Mouse (Mus musculus) urinary bladder, postnatal 10 days (tissue): ENCODE measurements at regions not wholly inside any gene's neighbourhood (a gene's known extent, or its start where the extent isn't known, plus 50 kb on each side); places are given as distances from the start of the nearest gene placed in this dataset.
"Not testable (repeated sequence)": the region's sequence is repeated elsewhere in the genome, so short reads cannot be mapped to it uniquely, and the experiment has no call there.

Experiments
- DNase-seq: peaks from one replicate; pipeline ENCODE4 v3.0.0; 2022; ENCODE audit warnings: low spot score

DNA sequence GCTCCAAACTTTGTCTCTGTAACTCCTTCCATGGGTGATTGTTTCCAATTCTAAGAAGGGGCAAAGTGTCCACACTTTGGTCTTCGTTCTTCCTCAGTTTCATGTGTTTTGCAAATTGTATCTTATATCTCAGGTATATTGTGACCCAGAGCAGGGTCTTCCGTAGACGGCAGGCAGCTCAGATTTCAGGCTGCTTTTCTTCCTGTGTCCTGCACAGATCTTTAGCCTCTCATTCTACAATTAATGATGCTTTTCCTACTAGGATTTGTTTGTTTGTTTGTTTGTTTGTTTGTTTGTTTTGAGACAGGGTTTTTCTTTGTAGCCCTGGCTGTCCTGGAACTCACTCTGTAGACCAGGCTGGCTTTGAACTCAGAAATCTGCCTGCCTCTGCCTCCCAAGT is 69.0 kb upstream of the Cpsf6 start:
- not testable (repeated sequence) for DNase-seq

GRCm38 (mm10) chr10:117447626-117448025 is 67.8 kb upstream of the Cpsf6 start:
- DNase-seq = no peak

DNA sequence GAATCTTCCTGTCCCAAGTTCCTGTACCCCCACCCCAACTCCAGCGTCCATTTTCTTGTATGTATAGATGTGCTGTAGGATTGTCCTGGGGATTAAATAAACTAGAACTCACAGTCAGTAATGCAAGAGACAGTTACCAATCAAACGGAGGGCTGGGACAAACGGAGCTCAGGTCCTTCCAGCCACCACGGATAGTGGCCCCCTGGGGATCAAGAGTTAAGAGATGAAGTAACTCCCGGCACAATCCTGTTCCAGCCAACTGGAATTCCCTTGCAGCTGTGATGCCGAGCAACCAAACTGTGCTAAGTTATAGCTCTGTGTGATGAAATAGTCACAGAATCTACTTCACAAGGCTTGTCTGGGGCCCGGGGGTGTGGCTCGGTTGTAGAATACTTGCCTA is 67.4 kb upstream of the Cpsf6 start:
- DNase-seq = no peak

GRCm38 (mm10) chr10:117446776-117447175 is 67.0 kb upstream of the Cpsf6 start:
- no peak for DNase-seq

GRCm38 (mm10) chr10:117445801-117446490 is 66.1 kb upstream of the Cpsf6 start:
- no peak for DNase-seq

GRCm38 (mm10) chr10:117445181-117445790 is 65.5 kb upstream of the Cpsf6 start:
- no peak for DNase-seq

- DNase-seq = no peak
Observed at GRCm38 (mm10) chr10:117444761-117445160, 64.9 kb upstream of the Cpsf6 start.

GRCm38 (mm10) chr10:117443426-117444350 is 63.9 kb upstream of the Cpsf6 start:
- DNase-seq = no peak

DNA sequence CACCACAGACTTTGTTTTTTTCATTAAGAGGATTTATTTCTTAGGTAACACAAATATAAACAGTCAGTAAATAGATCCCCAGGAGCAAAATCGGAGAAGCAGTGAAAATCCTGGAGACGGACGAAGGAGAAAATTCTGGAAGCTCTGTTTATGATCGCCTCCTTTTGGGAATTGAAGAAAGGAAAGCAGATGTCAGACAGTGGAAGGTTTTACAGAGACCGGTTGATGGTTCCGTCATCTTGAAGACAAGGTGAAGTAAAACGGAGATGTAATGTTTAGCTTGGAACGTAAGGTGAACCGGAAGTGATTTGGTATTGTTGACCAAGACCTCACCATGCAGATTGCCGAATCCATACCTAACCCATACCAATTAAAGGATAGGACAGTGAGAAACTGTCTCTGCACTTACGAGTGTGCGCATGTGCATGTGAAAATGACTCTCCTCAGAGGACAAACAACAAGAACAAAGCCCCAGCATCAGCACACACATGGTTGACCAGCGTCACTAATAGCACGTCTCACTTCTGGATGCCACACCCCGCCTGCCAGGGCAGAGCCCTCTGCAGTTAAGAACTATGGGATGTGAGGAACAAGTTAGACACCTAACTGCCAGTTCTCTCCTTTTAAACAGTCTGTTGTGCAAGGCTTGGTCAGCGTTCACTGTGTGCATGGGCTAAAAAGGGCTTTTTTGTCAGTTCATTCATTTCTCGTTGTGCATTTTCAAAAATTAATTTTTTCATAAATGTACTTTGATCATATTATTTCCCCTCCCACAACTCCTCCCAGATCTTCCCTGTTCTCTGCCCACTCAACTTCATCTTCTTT is 62.4 kb upstream of the Cpsf6 start:
- DNase-seq = no peak

DNA sequence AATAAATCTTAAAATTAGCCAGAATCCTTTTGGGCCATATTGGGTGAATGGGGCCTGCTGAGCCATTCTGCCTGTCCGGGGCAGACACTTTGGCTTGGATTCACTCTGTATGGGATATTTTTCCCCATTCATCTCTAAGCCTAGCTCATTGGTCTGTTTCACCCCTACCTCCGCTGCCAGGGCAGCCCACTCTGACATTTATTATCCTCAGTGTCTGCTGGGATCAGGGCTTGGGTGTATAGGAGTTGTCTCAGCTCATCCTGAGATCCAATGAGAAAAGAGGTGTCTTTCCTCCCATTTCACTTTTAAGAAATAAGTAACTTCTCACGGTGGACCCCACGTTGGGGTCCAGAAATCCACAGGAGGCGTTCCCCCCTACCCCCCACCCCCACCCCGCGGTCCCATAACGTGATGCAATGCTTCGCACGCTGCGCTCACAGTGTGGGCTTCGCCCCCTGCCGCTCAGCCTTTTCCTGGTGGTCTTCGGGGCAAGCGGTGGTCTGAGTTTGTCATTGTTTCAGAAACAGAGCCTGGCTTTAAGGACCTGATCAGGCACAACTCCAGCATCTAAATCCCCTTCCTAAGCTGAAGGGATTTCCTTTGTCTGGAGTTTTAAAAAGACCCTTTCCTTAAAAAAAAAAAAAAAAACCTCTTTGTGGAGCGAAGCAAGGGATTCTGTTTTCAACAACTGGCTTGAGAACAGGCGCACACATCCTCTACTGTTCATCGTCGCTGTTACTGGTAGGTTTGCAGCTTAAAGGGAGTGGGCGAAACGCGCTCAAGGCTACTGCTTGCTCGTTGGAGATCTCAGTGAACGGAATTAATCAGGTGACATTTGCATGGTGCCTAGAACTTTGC is 61.5 kb upstream of the Cpsf6 start:
- DNase-seq = no peak

GRCm38 (mm10) chr10:117440225-117440976 is 60.6 kb upstream of the Cpsf6 start:
- DNase-seq = no peak

- no peak for DNase-seq
Observed at GRCm38 (mm10) chr10:117439206-117440110, 59.6 kb upstream of the Cpsf6 start.

GRCm38 (mm10) chr10:117438614-117439193 is 58.9 kb upstream of the Cpsf6 start:
- no peak for DNase-seq

DNA sequence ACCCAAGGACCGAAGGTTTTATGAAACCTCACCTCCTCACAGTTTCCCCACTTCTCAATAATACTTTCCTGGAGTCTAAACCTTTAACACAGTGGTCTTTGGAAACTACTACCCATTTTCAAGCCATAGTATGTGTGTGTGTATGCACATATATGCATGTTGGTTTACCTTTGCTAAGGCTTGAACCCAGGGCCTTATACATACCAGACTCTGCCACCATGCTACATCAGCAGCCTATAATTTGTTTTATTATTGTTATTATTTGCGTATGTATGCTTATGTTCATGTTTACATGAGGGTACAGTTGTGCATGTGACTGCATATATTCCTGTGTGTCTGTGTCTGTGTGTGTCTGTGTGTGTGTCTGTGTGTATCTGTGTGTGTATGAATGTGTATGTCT is 58.2 kb upstream of the Cpsf6 start:
- no peak for DNase-seq

GRCm38 (mm10) chr10:117436875-117437715 is 57.3 kb upstream of the Cpsf6 start:
- DNase-seq = no peak

DNA sequence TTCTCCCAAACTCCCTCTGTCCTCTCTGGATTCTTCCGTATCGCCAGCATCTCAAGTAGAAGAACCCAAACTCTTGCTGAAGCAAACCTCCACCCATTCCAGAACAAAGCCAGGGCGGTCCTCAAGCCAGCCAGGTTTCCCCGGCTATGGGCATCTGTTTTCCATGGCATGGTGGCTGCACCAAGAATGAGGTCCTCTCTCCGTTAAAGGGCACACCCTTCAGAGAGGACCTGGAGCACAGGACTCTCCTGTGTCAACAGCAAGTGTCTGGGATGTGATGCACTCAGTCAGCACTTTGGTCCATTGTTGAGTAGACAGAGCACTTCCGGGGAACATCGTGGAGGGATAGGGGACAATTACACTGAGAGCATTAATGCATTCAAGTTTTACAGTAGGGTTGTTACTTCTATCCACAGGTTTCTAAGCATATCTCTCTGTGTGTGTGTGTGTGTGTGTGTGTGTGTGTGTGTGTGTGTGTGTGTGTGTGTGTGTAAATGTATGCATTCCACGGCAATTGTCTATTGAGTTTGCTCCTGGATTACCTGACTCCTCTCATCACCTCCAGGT is 56.6 kb upstream of the Cpsf6 start:
- DNase-seq = no peak

GRCm38 (mm10) chr10:117435734-117436121 is 55.9 kb upstream of the Cpsf6 start:
- DNase-seq = no peak
